Mouse (Mus musculus) MEL (cell line): ENCODE measurements around the gene 1110059E24Rik. TPM values are rescaled to one million over a fixed set of nuclear protein-coding genes. Genes with fewer than 3 reads are reported as not detected.

Experiments
- DNase-seq: peaks from one replicate; pipeline ENCODE4 v3.0.0; 2011; ENCODE audit warnings: low read depth, low spot score
- H3K27ac ChIP-seq: 2 replicates; pipeline ENCODE4 v1.5.1; 2012; ENCODE audit warnings: low read depth, mild to moderate bottlenecking, control low read depth, low read length, moderate library complexity; ENCODE audit not compliant: control insufficient read depth
- H3K27me3 ChIP-seq, 2 experiments: fragments of 150-350 bp in 1 of 2; sonication (generic) in 1 of 2; 2 replicates each; pipeline ENCODE4 v1.6.1; 2012; ENCODE audit warnings: low read length in 2 of 2, mild to moderate bottlenecking in 2 of 2, improper control_type of control experiment in 1 of 2, moderate library complexity in 1 of 2; ENCODE audit not compliant: insufficient read depth in 2 of 2, control insufficient read depth in 1 of 2
- H3K36me3 ChIP-seq, 2 experiments: 2 replicates each; pipeline ENCODE4 v1.6.1; 2012 to 2014; ENCODE audit warnings: low read length in 2 of 2, improper control_type of control experiment in 1 of 2, inconsistent platforms in 1 of 2, mild to moderate bottlenecking in 1 of 2; ENCODE audit not compliant: insufficient read depth in 2 of 2, control insufficient read depth in 1 of 2
- H3K4me1 ChIP-seq, 2 experiments: fragments of 150-350 bp in 1 of 2; sonication (generic) in 1 of 2; 2 replicates each; pipeline ENCODE4 v1.6.1; 2012; ENCODE audit warnings: low read length in 2 of 2, improper control_type of control experiment in 1 of 2, mild to moderate bottlenecking in 1 of 2; ENCODE audit not compliant: insufficient read depth in 2 of 2, control insufficient read depth in 1 of 2
- H3K4me3 ChIP-seq, 2 experiments: fragments of 150-350 bp in 1 of 2; sonication (generic) in 1 of 2; 2 replicates each; pipeline ENCODE4 v1.5.1; 2012; ENCODE audit warnings: low read depth in 2 of 2, low read length in 2 of 2, mild to moderate bottlenecking in 2 of 2, moderate library complexity in 2 of 2, control low read depth in 1 of 2, improper control_type of control experiment in 1 of 2; ENCODE audit not compliant: control insufficient read depth in 1 of 2, insufficient read depth in 1 of 2
- H3K79me2 ChIP-seq: 2 replicates; pipeline ENCODE4 v1.6.1; 2012; ENCODE audit warnings: mild to moderate bottlenecking, low read length, moderate library complexity; ENCODE audit not compliant: control insufficient read depth, poor library complexity, insufficient read depth
- H3K9ac ChIP-seq: 2 replicates; pipeline ENCODE4 v1.6.1; 2012; ENCODE audit warnings: low read depth, mild to moderate bottlenecking, control low read depth, low read length, moderate library complexity; ENCODE audit not compliant: control insufficient read depth, poor library complexity, severe bottlenecking
- H3K9me3 ChIP-seq: fragments of 150-350 bp; sonication (generic); replicated peaks from 2 replicates; pipeline ENCODE4 v1.6.1; 2012; ENCODE audit warnings: mild to moderate bottlenecking, low read length, improper control_type of control experiment, moderate library complexity; ENCODE audit not compliant: insufficient read depth
- E2F4 ChIP-seq: IDR thresholded peaks from 2 replicates; pipeline ENCODE4 v1.6.1; 2011; ENCODE audit warnings: low read depth, low read length, improper control_type of control experiment, borderline replicate concordance
- ELF1 ChIP-seq: IDR thresholded peaks from 2 replicates; pipeline ENCODE4 v1.6.1; 2014; ENCODE audit warnings: low read depth, mild to moderate bottlenecking, inconsistent platforms, low read length, improper control_type of control experiment, moderate library complexity
- EP300 ChIP-seq, 2 experiments: IDR thresholded peaks; 2 replicates each; pipeline ENCODE4 v1.6.1; 2011; ENCODE audit warnings: improper control_type of control experiment in 2 of 2, low read length in 2 of 2, low read depth in 1 of 2, mild to moderate bottlenecking in 1 of 2
- ETS1 ChIP-seq: IDR thresholded peaks from 2 replicates; pipeline ENCODE4 v1.6.1; 2012; ENCODE audit warnings: low read depth, mild to moderate bottlenecking, inconsistent platforms, low read length, improper control_type of control experiment, moderate library complexity
- KAT2A ChIP-seq: conservative IDR thresholded peaks from 2 replicates; pipeline ENCODE4 v1.6.1; 2012; ENCODE audit warnings: low read depth, low read length, improper control_type of control experiment, inconsistent platforms
- MAFK ChIP-seq: IDR thresholded peaks from 2 replicates; pipeline ENCODE4 v1.6.1; 2011; ENCODE audit warnings: low read depth, mild to moderate bottlenecking, low read length, improper control_type of control experiment, borderline replicate concordance
- MXI1 ChIP-seq: IDR thresholded peaks from 2 replicates; pipeline ENCODE4 v1.6.1; 2011; ENCODE audit warnings: mild to moderate bottlenecking, low read depth, low read length, improper control_type of control experiment
- NELFE ChIP-seq: IDR thresholded peaks from 2 replicates; pipeline ENCODE4 v1.6.1; 2011; ENCODE audit warnings: low read depth, low read length, improper control_type of control experiment
- POLR2AphosphoS2 ChIP-seq: IDR thresholded peaks from 2 replicates; pipeline ENCODE4 v1.6.1; 2011; ENCODE audit warnings: low read length, improper control_type of control experiment
- RAD21 ChIP-seq: IDR thresholded peaks from 2 replicates; pipeline ENCODE4 v1.6.1; 2011; ENCODE audit warnings: mild to moderate bottlenecking, low read depth, low read length, improper control_type of control experiment
- RCOR1 ChIP-seq: IDR thresholded peaks from 2 replicates; pipeline ENCODE4 v1.6.1; 2012; ENCODE audit warnings: low read depth, mild to moderate bottlenecking, inconsistent platforms, low read length, improper control_type of control experiment
- SMC3 ChIP-seq: IDR thresholded peaks from 2 replicates; pipeline ENCODE4 v1.6.1; 2011; ENCODE audit warnings: low read depth, low read length, improper control_type of control experiment
- UBTF ChIP-seq: IDR thresholded peaks from 2 replicates; pipeline ENCODE4 v1.6.1; 2012; ENCODE audit warnings: low read depth, mild to moderate bottlenecking, inconsistent platforms, low read length, improper control_type of control experiment, moderate library complexity, borderline replicate concordance; ENCODE audit not compliant: insufficient read depth
- ZKSCAN1 ChIP-seq: IDR thresholded peaks from 2 replicates; pipeline ENCODE4 v1.6.1; 2012; ENCODE audit warnings: low read depth, mild to moderate bottlenecking, inconsistent platforms, low read length, improper control_type of control experiment, moderate library complexity
- ZNF384 ChIP-seq: IDR thresholded peaks from 2 replicates; pipeline ENCODE4 v1.6.1; 2012; ENCODE audit warnings: low read depth, mild to moderate bottlenecking, inconsistent platforms, low read length, improper control_type of control experiment
- polyA plus RNA-seq, 2 experiments: library from polyadenylated mRNA; stranded (reverse) in 1 of 2; unstranded in 1 of 2; fragments of >175 nt in 1 of 2; fragments of >200 nt in 1 of 2; gene quantifications; 2 replicates each; pipeline versions ENCODE4 v1.2.1 to v1.2.4; 2012; ENCODE audit warnings: low replicate concordance in 2 of 2, low read depth in 1 of 2; ENCODE audit not compliant: insufficient read length in 2 of 2, insufficient read depth in 1 of 2, missing spikeins in 1 of 2
- total RNA-seq: library from RNA; depleted of rRNA; stranded (reverse); fragments of 300-350 nt; gene quantifications from 2 replicates; pipeline ENCODE4 v1.2.3, GENCODE M21; 2012

Gene 1110059E24Rik
- total and polyA plus RNA-seq, 3 experiments: 17.2 to 20.0 TPM; not detected in 1

DNA sequence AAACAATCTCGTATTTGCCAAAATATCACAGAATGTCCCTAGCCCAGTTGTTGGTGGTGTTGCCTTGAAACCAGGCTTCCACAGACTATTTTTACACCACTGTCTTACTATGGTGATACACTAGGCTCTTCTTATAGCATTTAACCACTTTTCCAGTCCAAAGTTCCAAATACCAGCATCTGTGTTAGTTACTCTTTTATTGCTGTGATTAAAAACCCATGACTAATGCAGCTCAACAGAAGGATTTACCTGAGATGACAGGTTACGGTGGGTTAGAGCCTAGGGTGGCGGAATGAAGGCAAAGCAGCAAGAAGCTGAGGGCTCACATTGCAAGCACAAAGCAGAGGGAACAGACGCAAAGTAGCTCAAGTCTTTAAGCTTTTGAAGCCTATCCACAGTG is 16.9 kb upstream of the 1110059E24Rik start:
- no peak overlapping the region for H3K9ac ChIP-seq
- peaks cover 20% of the 10 kb centered on the region for H3K79me2 ChIP-seq
- H3K4me3 ChIP-seq: no peak overlapping the region
- DNase-seq: no peak
- H3K27ac ChIP-seq: no peak overlapping the region
- peaks cover 5 to 8% of the 10 kb centered on the region in 2 experiments; a peak in 3 of 4 replicates for H3K4me1 ChIP-seq
- no peaks in the 10 kb centered on the region for H3K9me3 ChIP-seq
- peaks cover 0 to 9% of the 10 kb centered on the region in 2 experiments; a peak in 3 of 4 replicates for H3K36me3 ChIP-seq
- no peak for TF ChIP-seq MAFK
- TF ChIP-seq ETS1: no peak
- TF ChIP-seq POLR2AphosphoS2: no peak
- no peak for TF ChIP-seq ZNF384
- no peak for TF ChIP-seq E2F4
- no peak for TF ChIP-seq RAD21
- no peak for TF ChIP-seq RCOR1
- no peak for TF ChIP-seq ZKSCAN1
- TF ChIP-seq ELF1: no peak
- TF ChIP-seq NELFE: no peak
- H3K27me3 ChIP-seq: no peaks in the 10 kb centered on the region

DNA sequence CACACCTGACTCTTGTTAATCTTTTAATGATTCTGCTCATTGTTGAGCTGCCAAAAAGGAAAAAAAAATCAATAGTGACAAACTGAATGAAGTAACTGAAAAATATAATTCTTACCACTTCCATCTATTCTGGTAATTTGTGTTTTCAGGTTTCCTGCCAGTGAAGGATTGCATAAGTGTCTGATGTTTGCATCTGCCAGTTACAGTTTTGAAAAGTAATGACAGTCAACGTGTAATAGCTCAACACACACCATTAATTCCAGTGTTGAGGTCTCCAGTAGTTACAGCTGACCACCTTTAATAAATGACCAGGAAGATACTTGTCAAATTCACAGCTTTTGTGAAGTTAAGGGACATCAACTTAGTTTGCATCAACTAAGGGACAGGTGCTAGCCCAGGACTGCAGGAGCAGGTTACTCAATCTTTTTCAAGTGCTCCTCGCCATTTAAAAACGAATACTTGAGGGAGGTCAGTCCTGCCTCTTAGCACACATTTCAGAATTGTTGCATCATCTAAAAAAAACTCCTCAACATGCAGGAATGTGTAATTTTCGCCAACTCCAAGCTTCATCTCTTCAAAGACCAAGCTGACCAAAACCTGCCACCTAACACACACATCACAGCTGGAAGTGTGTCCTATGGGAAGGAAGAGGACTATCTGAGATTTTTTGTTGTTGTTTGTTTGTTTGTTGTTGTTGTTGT is 11.1 kb upstream of the 1110059E24Rik start:
- H3K36me3 ChIP-seq: peaks cover 0 to 15% of the 10 kb centered on the region in 2 experiments; a peak in 3 of 4 replicates
- no peaks in the 10 kb centered on the region for H3K27me3 ChIP-seq
- no peak overlapping the region for H3K4me3 ChIP-seq
- H3K27ac ChIP-seq: no peak overlapping the region; the same call in 1 of the 2 replicates
- no peak for TF ChIP-seq UBTF
- no peak for TF ChIP-seq KAT2A
- peaks cover 3 to 8% of the 10 kb centered on the region in 2 experiments; a peak in 3 of 4 replicates for H3K4me1 ChIP-seq
- H3K79me2 ChIP-seq: peaks cover 27% of the 10 kb centered on the region
- H3K9me3 ChIP-seq: no peaks in the 10 kb centered on the region
- H3K9ac ChIP-seq: no peak overlapping the region
- no peak for DNase-seq

DNA sequence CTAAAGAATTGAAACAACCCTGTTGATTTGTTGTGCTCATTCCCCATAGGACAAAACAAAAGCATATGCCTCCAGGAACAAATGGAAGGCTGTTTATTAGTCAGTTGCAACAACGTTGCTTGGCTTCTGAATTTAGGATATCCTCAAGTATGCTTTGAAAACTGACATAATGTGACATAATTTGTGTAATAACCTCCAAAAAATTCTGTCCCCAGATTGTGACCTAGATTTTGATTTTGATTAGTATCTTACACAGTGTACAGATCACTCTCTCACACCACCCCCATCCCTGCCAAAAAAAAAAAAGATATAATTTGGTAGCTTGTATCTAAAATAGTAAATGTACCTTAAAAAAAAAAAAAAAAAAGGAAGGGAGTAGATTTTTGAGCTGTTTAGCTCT is 8.0 kb upstream of the 1110059E24Rik start:
- Histone ChIP-seq H3K9ac (no peak overlapping the region), H3K36me3 (peaks cover 0 to 18% of the 10 kb centered on the region in 2 experiments; a peak in 3 of 4 replicates)

More for the DNA sequence above, 8.0 kb upstream of the 1110059E24Rik start:
- Histone ChIP-seq H3K27me3 (no peaks in the 10 kb centered on the region), H3K27ac (no peak overlapping the region), H3K4me1 (peaks cover 3 to 8% of the 10 kb centered on the region in 2 experiments; a peak in 3 of 4 replicates), H3K4me3 (no peak overlapping the region), H3K9me3 (no peaks in the 10 kb centered on the region), H3K79me2 (peaks cover 39% of the 10 kb centered on the region)
- no peak for TF ChIP-seq ZKSCAN1
- no peak for TF ChIP-seq MAFK
- no peak for TF ChIP-seq EP300 (IDR thresholded peaks at IDR 0.05; ENCODE audit: low read depth in 1 of 2, low read length in 2 of 2)
- TF ChIP-seq MXI1: no peak
- TF ChIP-seq ELF1: no peak
- peak; percentile 70 for TF ChIP-seq ZNF384
- TF ChIP-seq SMC3: no peak
- DNase-seq: no peak
